Mouse (Mus musculus) limb, embryonic 10.5 days (tissue): ENCODE measurements around the gene Znrf2. TPM values are rescaled to one million over a fixed set of nuclear protein-coding genes. Genes with fewer than 3 reads are reported as not detected.

Experiments
- DNase-seq: peaks from one replicate; pipeline ENCODE4 v3.0.0-alpha.2; 2017; ENCODE audit warnings: low spot score
- H3K27ac ChIP-seq: fragments of 300-500 bp; sonication (generic); 2 replicates; pipeline ENCODE4 v1.5.1; 2016; ENCODE audit warnings: mild to moderate bottlenecking
- H3K27me3 ChIP-seq: fragments of 300-500 bp; sonication (generic); 2 replicates; pipeline ENCODE4 v1.6.1; 2016; ENCODE audit warnings: low read depth, mild to moderate bottlenecking; ENCODE audit not compliant: poor library complexity, severe bottlenecking
- H3K36me3 ChIP-seq: fragments of 300-500 bp; sonication (generic); 2 replicates; pipeline ENCODE4 v1.6.1; 2016; ENCODE audit warnings: mild to moderate bottlenecking, moderate library complexity
- H3K4me1 ChIP-seq: fragments of 300-500 bp; sonication (generic); 2 replicates; pipeline ENCODE4 v1.6.1; 2016
- H3K4me3 ChIP-seq: fragments of 300-500 bp; sonication (generic); 2 replicates; pipeline ENCODE4 v1.5.1; 2016; ENCODE audit warnings: mild to moderate bottlenecking, moderate library complexity
- H3K9me3 ChIP-seq: fragments of 300-500 bp; sonication (generic); replicated peaks from 2 replicates; pipeline ENCODE4 v1.6.1; 2016; ENCODE audit warnings: mild to moderate bottlenecking
- WGBS: fragments of 180-500 bp; shearing (Covaris S2); methylation state at CpG from one replicate; pipeline ENCODE4 v1.1.7; 2016; 5-methylcytosine and 5-hydroxymethylcytosine counted together
- polyA plus RNA-seq: library from polyadenylated mRNA; unstranded; fragments of >200 nt; fragmentation: Nextera tagmentation; extraction: Ambion mirVana; gene quantifications from 2 replicates; pipeline ENCODE4 v1.2.1, GENCODE M21; 2016

Znrf2 gene
- polyA plus RNA-seq, 1 experiment from 2014 or later: 2.0 TPM

DNA sequence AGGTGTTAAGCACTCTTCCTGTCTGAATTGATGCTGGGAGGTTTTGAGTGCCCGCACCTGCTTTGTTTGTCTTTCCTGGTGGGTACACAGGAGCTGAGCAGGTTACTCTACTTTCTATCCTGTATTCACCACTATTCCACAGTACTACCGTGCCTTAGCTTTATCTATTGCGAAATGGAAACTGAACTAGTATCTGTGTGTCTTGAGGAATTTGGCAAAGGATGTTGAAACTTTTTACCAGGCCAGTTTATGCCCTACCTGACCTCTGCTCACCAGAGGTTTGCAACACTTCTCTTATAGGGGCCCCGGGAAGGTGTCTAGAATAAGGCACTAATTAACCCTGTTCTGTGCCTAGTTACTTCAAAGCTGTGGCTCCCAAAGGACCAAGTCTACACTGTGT is 27.6 kb upstream of the Znrf2 start:
- DNase-seq: no peak
- H3K36me3 ChIP-seq: no peaks in the 10 kb centered on the region
- 87% methylated on average over 4 of the region's 4 CpGs for WGBS

DNA sequence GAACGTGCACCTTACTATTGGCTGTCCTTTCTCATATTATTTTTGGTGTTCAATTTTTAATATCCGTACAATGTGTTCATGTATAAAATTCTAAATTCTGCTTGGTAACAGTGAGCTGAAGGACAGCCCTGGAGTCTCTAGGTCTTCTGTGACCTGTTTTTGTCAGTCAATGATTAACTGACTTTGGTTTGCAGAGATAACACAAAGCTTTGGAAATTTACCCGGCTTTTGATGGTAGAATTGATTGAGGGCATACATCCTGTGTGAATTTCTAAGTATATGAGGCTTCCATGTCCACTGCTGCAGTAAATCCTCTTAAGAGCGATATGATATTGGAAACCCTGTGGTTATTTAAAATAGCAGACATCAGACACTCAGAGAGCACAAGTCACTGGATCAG is 26.6 kb upstream of the Znrf2 start:
- Histone ChIP-seq H3K27ac (no peak overlapping the region), H3K36me3 (no peaks in the 10 kb centered on the region), H3K27me3 (no peaks in the 10 kb centered on the region), H3K4me1 (0 out of 2 replicates have a peak, but pooled peaks cover 3% of the 10 kb centered on the region), H3K9me3 (no peaks in the 10 kb centered on the region), H3K4me3 (no peak overlapping the region)
- DNase-seq: no peak
- WGBS: 92% methylated on average over 4 of the region's 4 CpGs

More for the DNA sequence above, 27.6 kb upstream of the Znrf2 start:
- Histone ChIP-seq H3K9me3 (no peaks in the 10 kb centered on the region), H3K27ac (no peak overlapping the region), H3K27me3 (no peaks in the 10 kb centered on the region), H3K4me3 (no peak overlapping the region), H3K4me1 (0 out of 2 replicates have a peak, but pooled peaks cover 3% of the 10 kb centered on the region)

- 92% methylated on average over 3 of the region's 3 CpGs for WGBS
- no peak overlapping the region for H3K4me3 ChIP-seq
- DNase-seq: no peak
Observed at GRCm38 (mm10) chr6:54793853-54794252, 22.9 kb upstream of the Znrf2 start.

GRCm38 (mm10) chr6:54794372-54794771 is 22.3 kb upstream of the Znrf2 start:
- H3K4me1 ChIP-seq: no peaks in the 10 kb centered on the region
- WGBS: 73% methylated on average over 2 of the region's 2 CpGs
- H3K4me3 ChIP-seq: no peak overlapping the region
- no peaks in the 10 kb centered on the region for H3K27me3 ChIP-seq
- H3K36me3 ChIP-seq: no peaks in the 10 kb centered on the region
- no peaks in the 10 kb centered on the region for H3K9me3 ChIP-seq
- H3K27ac ChIP-seq: no peak overlapping the region
- DNase-seq: no peak

More at GRCm38 (mm10) chr6:54793853-54794252, 22.9 kb upstream of the Znrf2 start:
- Histone ChIP-seq H3K27ac (no peak overlapping the region), H3K9me3 (no peaks in the 10 kb centered on the region), H3K27me3 (no peaks in the 10 kb centered on the region), H3K4me1 (no peaks in the 10 kb centered on the region), H3K36me3 (no peaks in the 10 kb centered on the region)

GRCm38 (mm10) chr6:54794991-54795390 is 21.7 kb upstream of the Znrf2 start:
- no peaks in the 10 kb centered on the region for H3K27me3 ChIP-seq
- DNase-seq: no peak
- H3K9me3 ChIP-seq: no peaks in the 10 kb centered on the region
- WGBS: 89% methylated on average over 5 of the region's 5 CpGs
- no peak overlapping the region for H3K27ac ChIP-seq
- no peaks in the 10 kb centered on the region for H3K4me1 ChIP-seq
- no peak overlapping the region for H3K4me3 ChIP-seq
- no peaks in the 10 kb centered on the region for H3K36me3 ChIP-seq

- H3K4me1 ChIP-seq: no peaks in the 10 kb centered on the region
- no peaks in the 10 kb centered on the region for H3K9me3 ChIP-seq
- whole genome bisulfite sequencing: 84% methylated on average over 5 of the region's 5 CpGs
- no peak overlapping the region for H3K4me3 ChIP-seq
- H3K27me3 ChIP-seq: no peaks in the 10 kb centered on the region
- no peaks in the 10 kb centered on the region for H3K36me3 ChIP-seq
- H3K27ac ChIP-seq: no peak overlapping the region
- DNase-seq: no peak
Observed at GRCm38 (mm10) chr6:54795971-54796370, 20.7 kb upstream of the Znrf2 start.

GRCm38 (mm10) chr6:54802348-54802747 is 14.4 kb upstream of the Znrf2 start:
- Histone ChIP-seq H3K27ac (no peak overlapping the region), H3K27me3 (no peaks in the 10 kb centered on the region), H3K4me3 (no peak overlapping the region), H3K36me3 (no peaks in the 10 kb centered on the region), H3K9me3 (no peaks in the 10 kb centered on the region), H3K4me1 (peaks cover 19% of the 10 kb centered on the region)
- 62% methylated on average over 8 of the region's 8 CpGs for WGBS
- DNase-seq: no peak

DNA sequence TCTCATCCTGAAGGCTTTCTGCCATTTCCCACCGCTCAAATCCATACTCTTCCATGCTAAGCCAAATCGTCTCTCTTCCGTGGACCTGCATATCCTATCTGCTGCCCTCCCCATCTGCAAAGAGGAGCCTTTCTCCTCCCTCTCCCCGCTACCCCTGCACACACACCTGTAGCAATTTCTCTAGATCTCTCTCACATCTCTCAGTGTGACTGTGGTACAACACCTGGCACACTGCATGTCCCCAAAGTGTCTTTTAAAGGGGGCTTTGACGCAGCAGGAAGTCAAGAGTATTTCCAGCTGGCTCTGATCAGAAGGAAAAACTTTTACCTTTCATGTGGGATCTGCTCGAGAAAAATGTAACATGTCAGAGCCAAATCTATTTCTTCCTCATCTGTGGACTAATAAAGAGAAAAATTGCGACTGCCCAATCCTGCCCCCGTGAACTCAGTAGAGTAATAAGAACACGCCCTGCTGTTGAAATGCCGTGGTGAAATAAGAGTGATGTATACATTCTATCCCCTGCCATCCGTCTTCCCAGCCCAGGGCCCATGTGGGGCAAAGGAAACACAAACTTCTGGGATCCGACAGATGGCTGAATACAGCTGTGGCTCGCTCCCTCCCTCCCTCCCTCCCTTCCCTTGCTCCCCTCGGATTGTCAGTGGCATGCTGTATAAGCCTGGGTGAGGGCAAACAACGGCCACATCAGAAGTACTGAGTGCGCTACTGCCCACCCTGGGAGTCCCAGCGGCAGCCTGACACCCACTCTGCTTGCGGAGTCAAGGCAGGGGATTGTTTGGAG is 12.5 kb upstream of the Znrf2 start:
- Histone ChIP-seq H3K27me3 (no peaks in the 10 kb centered on the region), H3K9me3 (no peaks in the 10 kb centered on the region), H3K27ac (no peak overlapping the region), H3K4me1 (peaks cover 19% of the 10 kb centered on the region), H3K36me3 (no peaks in the 10 kb centered on the region), H3K4me3 (no peak overlapping the region)
- 60% methylated on average over 18 of the region's 18 CpGs for WGBS
- no peak for DNase-seq

- H3K27ac ChIP-seq: no peak overlapping the region
- H3K4me1 ChIP-seq: peaks cover 19% of the 10 kb centered on the region
- H3K4me3 ChIP-seq: no peak overlapping the region
- no peaks in the 10 kb centered on the region for H3K27me3 ChIP-seq
- WGBS: 87% methylated on average over 5 of the region's 5 CpGs
- H3K36me3 ChIP-seq: no peaks in the 10 kb centered on the region
- H3K9me3 ChIP-seq: no peaks in the 10 kb centered on the region
- no peak for DNase-seq
Observed at GRCm38 (mm10) chr6:54805779-54806178, 10.9 kb upstream of the Znrf2 start.

DNA sequence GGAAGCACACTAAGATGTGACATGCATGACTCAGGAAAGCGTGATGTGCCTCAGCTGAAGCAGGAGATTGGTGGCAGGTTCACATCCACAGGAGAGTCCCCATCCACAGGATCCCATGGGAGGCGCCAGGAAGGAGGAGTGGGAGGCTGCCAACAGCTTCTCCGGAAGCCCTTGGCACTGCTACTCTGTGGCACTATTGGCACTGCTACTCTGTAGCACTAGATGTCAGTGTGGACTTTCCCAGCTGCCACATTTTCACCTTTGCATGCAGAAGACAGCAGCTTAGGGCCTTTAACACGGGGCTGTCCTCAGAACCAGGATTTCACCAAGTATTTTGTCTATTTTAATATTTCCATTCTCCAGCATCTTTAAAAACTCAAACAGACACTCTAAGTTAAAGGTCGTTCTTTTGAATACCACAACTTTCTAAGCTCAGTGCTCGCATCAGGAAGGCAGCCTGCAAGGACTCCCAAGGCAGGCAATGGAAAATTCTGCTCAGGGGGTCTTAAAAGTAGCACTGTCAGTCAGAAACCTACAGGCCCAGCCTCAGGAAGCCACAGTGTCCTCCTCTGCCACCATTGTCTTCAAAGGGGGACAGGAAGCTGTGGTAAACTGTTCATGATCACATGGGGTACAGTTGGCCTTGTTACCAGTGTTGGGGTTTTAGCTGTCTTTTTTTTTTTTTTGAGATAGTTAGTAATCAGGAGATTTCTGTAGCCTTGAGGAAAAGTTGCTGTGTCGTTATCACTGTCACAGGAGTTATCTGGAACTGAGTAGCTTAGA is 7.0 kb upstream of the Znrf2 start:
- no peaks in the 10 kb centered on the region for H3K27me3 ChIP-seq
- peak; percentile 24 for DNase-seq
- no peaks in the 10 kb centered on the region for H3K9me3 ChIP-seq
- H3K27ac ChIP-seq: no peak overlapping the region
- no peaks in the 10 kb centered on the region for H3K36me3 ChIP-seq
- 72% methylated on average over 7 of the region's 7 CpGs for WGBS
- no peak overlapping the region for H3K4me3 ChIP-seq
- H3K4me1 ChIP-seq: peaks cover 2% of the 10 kb centered on the region; the same call in 1 of the 2 replicates

- H3K4me1 ChIP-seq: no peaks in the 10 kb centered on the region
- WGBS: 70% methylated on average over 1 of the region's 1 CpGs
- no peak overlapping the region for H3K27ac ChIP-seq
- H3K9me3 ChIP-seq: no peaks in the 10 kb centered on the region
- peak; percentile 18 for DNase-seq
- no peaks in the 10 kb centered on the region for H3K36me3 ChIP-seq
- H3K4me3 ChIP-seq: no peak overlapping the region
- H3K27me3 ChIP-seq: no peaks in the 10 kb centered on the region
Observed at GRCm38 (mm10) chr6:54810314-54810646, 6.4 kb upstream of the Znrf2 start.

DNA sequence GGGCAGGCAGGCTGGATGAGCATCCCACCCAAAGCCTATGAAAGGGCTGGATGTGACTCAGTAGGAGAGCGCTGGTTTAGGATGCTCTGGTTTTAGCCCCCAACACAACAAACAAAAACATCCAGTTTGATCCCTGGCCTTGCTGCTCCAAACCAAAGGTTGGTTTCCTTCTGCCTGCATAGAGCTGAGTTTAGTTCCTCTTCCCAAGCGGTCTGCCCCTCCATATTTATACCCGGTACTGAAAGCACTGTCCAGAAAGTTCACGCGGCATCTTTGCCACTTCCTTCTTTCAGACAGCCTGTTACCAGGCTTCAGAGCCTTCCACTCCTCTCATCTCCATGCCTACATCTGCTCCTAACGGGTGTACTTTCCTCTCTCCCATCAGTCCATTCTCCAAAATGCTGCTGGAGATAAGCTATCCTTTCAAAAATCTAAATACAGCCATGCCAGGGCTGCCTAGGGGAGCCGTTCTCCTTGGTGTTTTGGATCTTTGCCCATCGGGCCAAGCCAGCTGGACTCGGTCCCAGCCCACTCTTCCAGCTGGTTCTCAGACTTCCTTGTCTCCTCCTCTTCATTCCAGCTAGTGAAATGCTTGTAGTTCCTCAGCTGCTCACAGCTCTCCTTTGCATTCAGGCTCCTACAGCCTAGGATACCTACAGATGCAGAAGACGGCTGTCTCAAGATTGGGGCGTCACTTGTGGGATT is 5.0 kb upstream of the Znrf2 start:
- no peak overlapping the region for H3K4me3 ChIP-seq
- peak; percentile 23 for DNase-seq

GRCm38 (mm10) chr6:54812276-54812675 is 4.4 kb upstream of the Znrf2 start:
- Histone ChIP-seq H3K4me3 (no peak overlapping the region), H3K4me1 (peaks cover 5% of the 10 kb centered on the region; the same call in 1 of the 2 replicates), H3K36me3 (no peaks in the 10 kb centered on the region), H3K27me3 (no peaks in the 10 kb centered on the region), H3K27ac (no peak overlapping the region), H3K9me3 (no peaks in the 10 kb centered on the region)
- DNase-seq: no peak
- 91% methylated on average over 6 of the region's 6 CpGs for WGBS

More for the DNA sequence above, 5.0 kb upstream of the Znrf2 start:
- Histone ChIP-seq H3K27me3 (no peaks in the 10 kb centered on the region), H3K27ac (no peak overlapping the region), H3K9me3 (no peaks in the 10 kb centered on the region), H3K4me1 (peaks cover 5% of the 10 kb centered on the region; the same call in 1 of the 2 replicates), H3K36me3 (no peaks in the 10 kb centered on the region)
- WGBS: 89% methylated on average over 11 of the region's 11 CpGs
